Mouse (Mus musculus): ENCODE data around the gene Gnaz.

The Gnaz gene

GRCm38 (mm10) chr10:75030234-75030633, 63.3 kb downstream of the Gnaz start:
- DNase-seq (ENCODE audit: low spot score) = no peak

GRCm38 (mm10) chr10:75031345-75032114, 64.6 kb downstream of the Gnaz start:
- DNase-seq (ENCODE audit: low spot score) = no peak

- DNase-seq (ENCODE audit: low spot score) = peak; percentile 75
Observed at GRCm38 (mm10) chr10:75032395-75032794, 65.4 kb downstream of the Gnaz start, which contains the start of gene Rsph14. Gene Rsph14 (minus strand): TSS chr10:75032586.

GRCm38 (mm10) chr10:75036883-75037379, 70.0 kb downstream of the Gnaz start, which contains the start of gene Rab36:
Gene Rab36 (plus strand): TSS chr10:75037058.
- peak; percentile 99 for DNase-seq (ENCODE audit: low spot score)

GRCm38 (mm10) chr10:75042060-75042459, 75.1 kb downstream of the Gnaz start:
- DNase-seq (ENCODE audit: low spot score) = peak; percentile 32

- DNase-seq (ENCODE audit: low spot score) = no peak
Observed at GRCm38 (mm10) chr10:75044459-75044858, 77.5 kb downstream of the Gnaz start.

GRCm38 (mm10) chr10:75045831-75046230, 78.9 kb downstream of the Gnaz start:
- DNase-seq (ENCODE audit: low spot score) = no peak

GRCm38 (mm10) chr10:75048711-75049110, 81.7 kb downstream of the Gnaz start:
- DNase-seq (ENCODE audit: low spot score) = no peak

- no peak for DNase-seq (ENCODE audit: low spot score)
Observed at GRCm38 (mm10) chr10:75051364-75052074, 84.5 kb downstream of the Gnaz start.

GRCm38 (mm10) chr10:75052902-75053301, 85.9 kb downstream of the Gnaz start:
- no peak for DNase-seq (ENCODE audit: low spot score)

GRCm38 (mm10) chr10:75053655-75054054, 86.7 kb downstream of the Gnaz start:
- DNase-seq (ENCODE audit: low spot score) = no peak

GRCm38 (mm10) chr10:75054125-75054524, 87.1 kb downstream of the Gnaz start:
- no peak for DNase-seq (ENCODE audit: low spot score)

- DNase-seq (ENCODE audit: low spot score) = no peak
Observed at GRCm38 (mm10) chr10:75055672-75056071, 88.7 kb downstream of the Gnaz start.

- no peak for DNase-seq (ENCODE audit: low spot score)
Observed at GRCm38 (mm10) chr10:75056255-75056654, 89.3 kb downstream of the Gnaz start.

- DNase-seq (ENCODE audit: low spot score) = no peak
Observed at GRCm38 (mm10) chr10:75058336-75058735, 91.4 kb downstream of the Gnaz start.

GRCm38 (mm10) chr10:75058761-75059395, 91.9 kb downstream of the Gnaz start:
- DNase-seq (ENCODE audit: low spot score) = peak; percentile 54

GRCm38 (mm10) chr10:75059396-75059795, 92.4 kb downstream of the Gnaz start:
- peak; percentile 84 for DNase-seq (ENCODE audit: low spot score)

- DNase-seq (ENCODE audit: low spot score) = peak; percentile 77
Observed at GRCm38 (mm10) chr10:75060217-75060842, 93.4 kb downstream of the Gnaz start, which contains the start of gene Bcr. Gene Bcr (plus strand): TSS chr10:75060592.

- peak; percentile 47 for DNase-seq (ENCODE audit: low spot score)
Observed at GRCm38 (mm10) chr10:75060843-75061235, 93.9 kb downstream of the Gnaz start.

- DNase-seq (ENCODE audit: low spot score) = peak; percentile 50
Observed at GRCm38 (mm10) chr10:75061341-75062188, 94.6 kb downstream of the Gnaz start.

GRCm38 (mm10) chr10:75062189-75062561, 95.2 kb downstream of the Gnaz start:
- DNase-seq (ENCODE audit: low spot score) = no peak
